Mouse (Mus musculus) erythroid progenitor cell, adult 5-6 weeks (primary cell): ENCODE measurements around the gene Irf5. TPM values are rescaled to one million over a fixed set of nuclear protein-coding genes. Genes with fewer than 3 reads are reported as not detected.
"Not testable (repeated sequence)": the region's sequence is repeated elsewhere in the genome, so short reads cannot be mapped to it uniquely, and the experiment has no call there.

Experiments
- ATAC-seq: replicated peaks from 2 replicates; pipeline ENCODE4 v1.8.0; 2016; ENCODE audit warnings: moderate number of reproducible peaks, mild to moderate bottlenecking, moderate TSS enrichment, inconsistent platforms; ENCODE audit not compliant: poor library complexity, low FRiP score, severe bottlenecking
- total RNA-seq, 2 experiments: library from RNA; stranded (forward) in 1 of 2; stranded (reverse) in 1 of 2; fragments of 150-400 nt in 1 of 2; fragments of 186-747, 209-891 nt in 1 of 2; gene quantifications; 2 replicates each; pipeline versions ENCODE4 v1.2.3 to v1.2.4; 2015 to 2017; ENCODE audit warnings: low replicate concordance in 2 of 2

The Irf5 gene
- total RNA-seq, 2 experiments from 2014 or later, result 2.5 to 13.5 TPM

DNA sequence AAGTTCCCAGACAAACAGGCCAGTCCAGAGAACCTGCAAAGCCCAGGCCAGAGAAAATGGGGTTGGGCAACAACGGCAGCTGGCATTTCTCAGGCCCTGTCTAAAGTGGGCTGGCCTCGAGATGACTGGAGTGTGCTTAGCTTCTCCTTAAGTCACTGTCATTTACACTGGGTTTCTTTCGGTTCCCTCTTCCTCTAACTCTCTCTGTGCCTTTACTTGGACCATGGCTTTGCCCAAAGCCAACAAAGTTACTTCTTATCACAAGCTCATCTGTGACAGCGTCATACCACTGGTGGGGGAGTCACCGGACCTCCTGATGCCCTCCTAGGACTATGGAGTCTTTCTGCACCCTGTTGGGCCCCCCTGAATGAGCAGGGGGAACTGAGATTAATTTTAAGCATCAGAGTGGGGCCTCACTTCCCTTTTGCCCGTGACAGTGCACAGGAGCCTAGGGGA is 2.4 kb upstream of the Irf5 start:
- ATAC-seq, result no peak

- no peak for ATAC-seq
Observed at GRCm38 (mm10) chr6:29525256-29525655, 1.2 kb upstream of the Irf5 start.

DNA sequence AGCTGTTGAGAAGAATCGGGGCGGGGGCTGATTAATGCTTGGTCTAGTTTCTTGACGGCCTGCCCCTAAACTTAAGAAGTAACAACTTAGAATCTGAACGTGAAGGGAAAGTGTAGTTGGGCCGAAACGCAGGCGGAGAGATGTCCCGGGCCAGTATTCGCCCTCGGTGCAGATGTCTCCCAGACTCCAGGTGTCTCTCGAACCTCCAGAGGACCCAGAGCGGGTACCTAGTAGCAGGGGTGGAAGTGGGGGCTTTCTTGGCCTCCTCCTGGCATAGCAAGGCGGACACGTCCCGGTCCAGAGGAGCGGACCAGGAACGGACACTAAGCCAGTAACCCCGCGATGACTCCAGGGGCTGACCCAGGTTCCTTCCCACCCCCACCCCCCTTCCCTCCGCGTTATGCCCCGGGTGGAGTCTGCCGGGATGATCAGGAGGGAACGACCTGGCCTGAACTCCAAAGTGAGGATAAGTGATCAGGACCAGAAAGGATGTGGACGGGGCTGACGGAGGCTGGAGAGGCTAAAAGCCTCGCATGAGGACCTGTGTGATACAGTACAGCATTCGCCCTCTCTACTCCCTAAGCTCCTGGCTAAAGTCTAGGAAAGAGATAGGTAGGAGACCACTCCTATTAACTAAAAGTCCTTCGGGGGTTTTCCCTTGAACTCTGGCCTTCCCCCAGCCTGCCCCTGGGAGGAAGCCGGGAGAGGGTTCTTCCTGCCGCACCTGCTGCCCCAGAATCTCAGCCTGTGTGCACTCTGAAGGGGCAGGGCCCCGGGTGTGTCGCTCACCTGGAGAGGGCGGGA is 1.1 kb downstream of the Irf5 start:
- ATAC-seq, result no peak

DNA sequence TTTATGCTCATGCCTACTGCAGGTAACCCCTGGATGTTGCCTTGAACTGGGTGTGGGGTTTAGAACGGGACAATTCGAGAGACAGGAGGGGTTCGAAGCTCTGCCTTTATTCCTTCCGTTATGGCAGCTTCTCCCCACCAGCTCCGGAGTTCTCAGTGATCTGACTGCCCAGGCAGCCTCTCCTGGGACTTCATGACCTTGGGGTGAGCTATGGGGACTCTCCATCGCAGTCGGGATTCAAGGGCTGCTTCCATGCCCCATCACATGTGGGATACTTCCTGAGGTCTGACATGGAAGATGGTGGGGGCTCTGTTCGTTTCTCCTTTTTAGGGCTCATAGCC is 1.7 kb downstream of the Irf5 start:
- no peak for ATAC-seq

- no peak for ATAC-seq
Observed at GRCm38 (mm10) chr6:29528561-29529443, 2.4 kb downstream of the Irf5 start.

GRCm38 (mm10) chr6:29529444-29529820 is 3.0 kb downstream of the Irf5 start:
- no peak for ATAC-seq

DNA sequence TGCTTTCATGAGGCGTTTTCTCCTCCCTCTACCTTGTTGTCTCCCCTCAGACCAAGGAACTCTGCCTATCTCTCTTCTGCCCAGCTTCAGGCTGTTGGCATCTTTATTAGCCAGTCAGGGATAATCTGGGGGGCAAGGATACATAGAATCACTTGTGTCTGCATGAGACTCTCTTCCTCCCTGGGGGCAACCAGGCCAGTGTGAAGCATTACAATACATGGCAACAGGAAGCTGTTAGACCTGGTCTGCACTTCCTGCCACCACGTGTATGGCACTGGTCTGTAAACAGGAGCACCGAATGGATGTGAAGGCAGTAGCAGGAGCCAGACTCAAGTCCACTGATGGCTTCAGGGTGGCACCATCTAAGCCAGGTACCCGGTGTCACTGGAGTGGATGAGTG is 3.6 kb downstream of the Irf5 start:
- ATAC-seq, result no peak

DNA sequence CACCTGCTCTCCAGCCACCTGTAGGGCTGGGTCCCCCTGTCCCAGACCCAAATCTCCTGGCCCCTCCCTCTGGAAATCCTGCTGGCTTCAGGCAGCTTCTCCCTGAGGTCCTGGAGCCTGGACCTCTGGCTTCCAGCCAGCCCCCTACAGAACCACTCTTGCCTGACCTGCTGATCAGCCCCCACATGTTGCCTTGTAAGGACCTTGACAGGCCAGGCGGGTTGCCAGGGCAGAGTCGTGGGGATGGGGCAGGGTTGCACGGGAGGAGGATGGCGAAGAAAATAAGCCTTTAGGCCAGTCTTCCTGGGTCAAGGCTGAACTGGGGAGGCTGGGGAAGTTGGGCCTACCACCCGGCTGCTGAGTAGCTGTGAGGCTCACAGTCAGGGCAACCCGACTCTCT is 8.9 kb downstream of the Irf5 start:
- no peak for ATAC-seq

DNA sequence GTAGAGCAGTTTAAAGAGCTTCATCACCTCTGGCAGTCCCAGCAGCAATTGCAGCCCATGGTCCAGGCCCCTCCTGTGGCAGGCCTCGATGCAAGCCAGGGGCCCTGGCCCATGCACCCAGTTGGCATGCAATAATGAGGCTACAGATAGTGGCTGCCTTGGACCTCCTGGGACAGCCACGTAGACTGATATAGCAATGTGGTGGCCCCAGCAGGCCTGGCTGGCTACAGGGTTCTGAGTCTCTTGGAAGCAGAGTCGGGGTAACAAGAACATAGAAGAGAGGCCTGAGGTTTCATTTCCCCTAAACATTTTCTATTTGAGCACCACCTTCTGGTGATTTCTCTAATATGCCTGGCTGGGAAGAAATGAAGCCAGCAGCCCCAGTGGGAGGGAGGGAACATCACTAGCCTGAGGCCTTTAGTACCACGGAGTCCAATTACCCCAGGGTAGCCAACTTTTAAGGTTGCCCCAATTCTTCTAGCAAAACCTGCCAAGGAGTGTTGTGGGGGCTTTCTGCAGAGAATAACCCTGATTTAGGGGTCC is 10.3 kb downstream of the Irf5 start:
- no peak for ATAC-seq

DNA sequence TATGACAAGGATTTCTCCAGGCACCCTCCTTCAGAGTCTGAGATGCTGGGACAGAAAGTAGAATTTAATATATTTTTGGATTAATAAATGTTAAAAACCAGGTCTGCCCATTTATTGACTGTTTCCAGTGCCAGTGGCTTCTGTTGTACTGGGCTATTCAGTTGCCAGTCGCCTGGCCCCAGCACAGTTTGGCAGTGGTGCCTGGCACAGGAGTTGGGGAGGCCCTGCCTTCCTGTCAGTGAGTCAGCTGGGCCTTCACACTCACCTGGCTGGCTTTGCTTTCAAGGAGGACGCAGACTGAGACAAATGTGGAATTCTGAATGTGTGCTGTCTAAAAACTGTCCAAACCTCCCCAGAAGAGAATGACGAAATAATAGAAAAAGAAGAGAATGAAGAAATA is 10.8 kb downstream of the Irf5 start:
- no peak for ATAC-seq

DNA sequence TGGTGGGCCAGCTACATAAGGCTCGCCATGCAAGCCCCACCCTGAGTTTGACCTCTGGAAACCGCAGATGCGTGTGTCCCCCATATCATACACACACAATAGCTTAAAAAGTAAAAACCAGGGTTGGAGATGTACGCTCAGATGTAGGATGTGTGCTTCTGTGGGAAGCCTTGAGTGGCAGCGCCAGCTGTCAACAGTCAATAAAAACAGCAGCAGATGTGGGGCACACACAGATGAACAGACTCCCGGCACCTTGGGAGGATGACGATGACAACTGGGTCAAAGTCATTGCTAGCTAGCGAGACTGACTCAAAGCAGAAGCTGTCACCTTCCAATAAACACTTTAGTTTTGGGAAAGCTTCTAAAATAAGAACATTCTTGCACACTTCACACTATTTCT is 13.1 kb downstream of the Irf5 start:
- no peak for ATAC-seq

DNA sequence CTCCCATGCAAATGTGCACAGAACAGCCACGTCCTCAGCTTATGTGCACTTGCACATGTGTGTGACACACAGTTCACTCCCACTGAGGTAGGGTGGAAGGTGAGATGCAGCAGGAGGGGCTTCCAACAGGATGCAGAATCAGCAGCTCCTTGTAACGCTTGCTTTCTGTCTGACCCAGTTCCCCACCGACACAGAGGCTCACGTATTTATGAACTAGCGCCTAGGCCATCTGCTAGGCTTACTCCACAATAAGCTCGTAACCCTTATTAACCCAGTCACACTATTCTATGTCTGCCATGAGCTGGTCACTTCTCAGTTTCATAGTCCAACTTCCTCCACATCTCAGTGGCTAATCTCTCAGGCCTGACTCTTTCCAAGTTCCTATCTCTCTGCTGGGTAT is 13.8 kb downstream of the Irf5 start:
- ATAC-seq, result no peak

DNA sequence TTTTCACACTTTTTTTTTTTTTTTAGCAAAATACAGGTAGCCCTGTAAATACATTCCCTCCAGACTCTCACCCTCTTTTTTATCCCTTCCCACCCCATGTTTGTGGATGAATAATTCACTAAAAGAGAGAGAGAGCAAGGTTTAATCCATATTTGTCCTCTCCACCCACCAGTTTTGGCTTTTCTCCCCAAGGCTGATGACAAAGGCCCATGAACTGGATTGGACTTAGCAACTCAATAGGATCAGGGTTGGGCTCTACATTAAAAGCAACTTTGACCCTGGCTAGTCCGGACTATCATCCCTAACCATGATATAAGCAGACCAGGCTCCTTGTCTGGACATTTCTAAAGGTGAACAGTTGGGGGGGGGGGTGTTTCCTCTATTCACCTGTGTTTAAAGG is 14.5 kb downstream of the Irf5 start:
- ATAC-seq, result no peak

- ATAC-seq, result no peak
Observed at GRCm38 (mm10) chr6:29545611-29546010, 19.2 kb downstream of the Irf5 start.

- ATAC-seq, result no peak
Observed at GRCm38 (mm10) chr6:29547582-29547981, 21.2 kb downstream of the Irf5 start.

- no peak for ATAC-seq
Observed at GRCm38 (mm10) chr6:29548086-29548485, 21.7 kb downstream of the Irf5 start.

- no peak for ATAC-seq
Observed at GRCm38 (mm10) chr6:29552526-29552925, 26.1 kb downstream of the Irf5 start.

DNA sequence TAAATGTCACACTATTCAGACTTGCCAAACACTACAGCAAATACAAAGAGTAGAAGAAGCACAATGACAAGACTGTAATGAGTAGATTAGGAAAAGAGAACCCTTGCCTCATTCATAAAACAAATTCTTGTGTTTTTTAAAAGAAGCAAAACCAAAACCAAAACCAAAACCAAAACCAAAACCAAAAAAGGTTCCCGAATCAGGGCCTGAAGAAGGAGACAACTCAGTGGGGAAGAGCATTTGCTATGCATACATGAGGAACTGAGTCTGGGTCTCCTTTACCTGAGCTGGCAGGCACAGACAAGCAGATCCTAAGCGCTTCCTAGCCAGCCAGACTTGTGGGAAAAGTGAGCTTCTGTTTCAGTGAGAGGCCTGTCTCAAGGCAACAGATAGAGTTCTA is 30.7 kb downstream of the Irf5 start:
- no peak for ATAC-seq

DNA sequence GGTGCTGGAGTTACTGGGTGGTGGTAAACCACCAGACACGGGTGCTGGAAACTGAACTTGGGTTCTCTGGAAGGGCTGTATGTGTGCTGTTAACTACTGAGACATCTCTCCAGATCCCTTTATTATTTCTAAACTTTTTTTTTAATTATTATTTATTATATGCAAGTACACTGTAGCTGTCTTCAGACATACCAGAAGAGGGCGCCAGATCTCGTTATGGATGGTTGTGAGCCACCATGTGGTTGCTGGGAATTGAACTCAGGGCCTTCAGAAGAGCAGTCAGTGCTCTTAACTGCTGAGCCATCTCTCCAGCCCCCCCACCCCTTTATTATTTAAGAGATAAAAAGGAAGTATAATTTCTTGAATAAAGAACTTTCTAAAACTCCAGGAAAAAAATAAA is 50.0 kb downstream of the Irf5 start:
- ATAC-seq, result not testable (repeated sequence)

- ATAC-seq, result no peak
Observed at GRCm38 (mm10) chr6:29580770-29581169, 54.3 kb downstream of the Irf5 start.

DNA sequence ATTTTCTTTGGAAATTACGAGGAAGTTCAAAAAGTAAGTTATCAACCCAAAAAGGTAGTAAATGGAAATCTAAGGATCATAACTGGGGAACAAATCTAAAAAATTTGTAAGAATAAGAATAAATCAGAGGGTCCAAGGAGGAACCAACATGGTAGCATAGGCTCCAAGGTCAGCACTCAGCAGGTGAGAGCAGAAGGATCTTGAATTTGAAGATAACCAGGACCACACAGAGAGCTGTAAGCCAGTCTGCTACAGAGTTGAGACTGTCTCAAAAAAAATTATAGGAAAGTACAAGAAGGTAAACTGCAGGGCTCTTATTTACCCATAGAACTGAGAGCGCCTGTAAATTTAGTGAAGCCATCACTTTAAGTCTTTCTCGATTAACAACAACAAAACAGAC is 54.8 kb downstream of the Irf5 start:
- ATAC-seq, result no peak
